Mouse (Mus musculus) gastrocnemius, postnatal 14 days (tissue): ENCODE data around the gene Nkiras2. TPM values are rescaled to one million over a fixed set of nuclear protein-coding genes. Genes with fewer than 3 reads are reported as not detected.
A peak's percentile ranks its signal among the peaks of the same experiment; 100 is the strongest.
"Not testable (repeated sequence)": the region's sequence is repeated elsewhere in the genome, so short reads cannot be mapped to it uniquely, and the experiment has no call there.

Experiments
- DNase-seq: peaks from one replicate; pipeline ENCODE4 v3.0.0; 2021; ENCODE audit warnings: mixed read lengths
- intact Hi-C: fragments of 180-260 bp; cut with DNase I; formaldehyde crosslinking; loops from one replicate; pipeline ENCODE4 v1.15.1; 2025; ENCODE audit warnings: low total_unique reads
- total RNA-seq, 2 experiments: library from RNA; stranded (reverse); gene quantifications; 2 replicates each; pipeline ENCODE4 v1.2.3; 2021

Nkiras2 gene
- total RNA-seq, 2 experiments from 2014 or later, result 21.2 to 23.4 TPM

- intact Hi-C loops, result no loop called here
- no peak for DNase-seq
These were observed 26.5 kb upstream of the Nkiras2 start for GRCm38 (mm10) chr11:100592346-100593046.

- DNase-seq, result no peak
- intact Hi-C loops, result no loop called here
These were observed 24.4 kb upstream of the Nkiras2 start for GRCm38 (mm10) chr11:100594608-100595007.

- no peak for DNase-seq
- intact Hi-C loops, result no loop called here
These were observed 23.5 kb upstream of the Nkiras2 start for GRCm38 (mm10) chr11:100595533-100595932.

GRCm38 (mm10) chr11:100598074-100598473 is 21.0 kb upstream of the Nkiras2 start:
- intact Hi-C loops, result no loop called here
- DNase-seq, result no peak

- intact Hi-C loops, result no loop called here
- no peak for DNase-seq
These were observed 17.7 kb upstream of the Nkiras2 start for GRCm38 (mm10) chr11:100601372-100601771.

GRCm38 (mm10) chr11:100603155-100603554 is 15.9 kb upstream of the Nkiras2 start:
- no peak for DNase-seq
- intact Hi-C loops, result no loop called here

- intact Hi-C loops, result no loop called here
- no peak for DNase-seq
These were observed 15.2 kb upstream of the Nkiras2 start for GRCm38 (mm10) chr11:100603813-100604212.

GRCm38 (mm10) chr11:100604321-100605005 is 14.6 kb upstream of the Nkiras2 start:
- intact Hi-C loops, result no loop called here
- no peak for DNase-seq

GRCm38 (mm10) chr11:100605451-100605850 is 13.6 kb upstream of the Nkiras2 start:
- DNase-seq, result no peak
- intact Hi-C loops, result no loop called here

- intact Hi-C loops, result no loop called here
- DNase-seq, result no peak
These were observed 11.9 kb upstream of the Nkiras2 start for GRCm38 (mm10) chr11:100607121-100607520.

GRCm38 (mm10) chr11:100608796-100609195 is 10.2 kb upstream of the Nkiras2 start:
- no peak for DNase-seq
- intact Hi-C loops, result no loop called here

- no peak for DNase-seq
- intact Hi-C loops, result no loop called here
These were observed 9.6 kb upstream of the Nkiras2 start for GRCm38 (mm10) chr11:100609355-100609996.

- intact Hi-C loops, result no loop called here
These were observed 8.9 kb upstream of the Nkiras2 start for GRCm38 (mm10) chr11:100609997-100610680.

GRCm38 (mm10) chr11:100611627-100612026 is 7.4 kb upstream of the Nkiras2 start:
- intact Hi-C loops, result no loop called here
- DNase-seq, result no peak

More at GRCm38 (mm10) chr11:100609997-100610680, 8.9 kb upstream of the Nkiras2 start:
- no peak for DNase-seq

- intact Hi-C loops, result no loop called here
- no peak for DNase-seq
These were observed 5.8 kb upstream of the Nkiras2 start for GRCm38 (mm10) chr11:100613241-100613640.

- DNase-seq, result no peak
- intact Hi-C loops, result no loop called here
These were observed 2.7 kb upstream of the Nkiras2 start for GRCm38 (mm10) chr11:100616332-100616731.

- DNase-seq, intact Hi-C loops: not testable (repeated sequence)
These were observed 2.2 kb upstream of the Nkiras2 start for GRCm38 (mm10) chr11:100616836-100617235.

GRCm38 (mm10) chr11:100617480-100617879 is 1.6 kb upstream of the Nkiras2 start:
- intact Hi-C loops, result no loop called here
- no peak for DNase-seq

- intact Hi-C loops, result no loop called here
- DNase-seq, result peak; percentile 96
These were observed 486 bp downstream of the Nkiras2 start for GRCm38 (mm10) chr11:100619485-100619975.

- intact Hi-C loops, result no loop called here
These were observed 938 bp downstream of the Nkiras2 start, which contains the start of gene Dnajc7 for GRCm38 (mm10) chr11:100619982-100620381. Gene Dnajc7, minus strand, starts transcription at chr11:100620168.

More at GRCm38 (mm10) chr11:100619982-100620381, 938 bp downstream of the Nkiras2 start, which contains the start of gene Dnajc7:
- DNase-seq, result no peak
